Mouse (Mus musculus) midbrain, postnatal 0 days (tissue): ENCODE measurements around the gene Stk10. TPM values are rescaled to one million over a fixed set of nuclear protein-coding genes. Genes with fewer than 3 reads are reported as not detected.

Experiments
- ATAC-seq: fragments of 200-750 bp; cut with Nextera tagmentation; 2 replicates; pipeline ENCODE4 v1.8.0; 2017; ENCODE audit warnings: moderate number of reproducible peaks, mild to moderate bottlenecking, moderate TSS enrichment, moderate library complexity; ENCODE audit not compliant: low FRiP score
- DNase-seq: peaks from one replicate; pipeline ENCODE4 v3.0.0-alpha.2; 2015; ENCODE audit warnings: low spot score
- H3K27ac ChIP-seq: fragments of 300-500 bp; sonication (generic); 2 replicates; pipeline ENCODE4 v1.5.1; 2014; ENCODE audit warnings: low read depth, mild to moderate bottlenecking, low read length, mixed read lengths
- H3K27me3 ChIP-seq: fragments of 300-500 bp; sonication (generic); 2 replicates; pipeline ENCODE4 v1.6.1; 2014; ENCODE audit warnings: low read length, control low read depth, mixed read lengths; ENCODE audit not compliant: insufficient read depth
- H3K36me3 ChIP-seq: fragments of 300-500 bp; sonication (generic); 2 replicates; pipeline ENCODE4 v1.6.1; 2014; ENCODE audit warnings: low read length, control low read depth, mixed read lengths; ENCODE audit not compliant: insufficient read depth
- H3K4me1 ChIP-seq: fragments of 300-500 bp; sonication (generic); 2 replicates; pipeline ENCODE4 v1.6.1; 2014; ENCODE audit warnings: mild to moderate bottlenecking, control low read depth, antibody characterized with exemption, low read length, mixed read lengths; ENCODE audit not compliant: insufficient read depth
- H3K4me2 ChIP-seq: fragments of 300-500 bp; sonication (generic); 2 replicates; pipeline ENCODE4 v1.6.1; 2014; ENCODE audit warnings: low read depth, mild to moderate bottlenecking, low read length, mixed read lengths; ENCODE audit not compliant: poor library complexity, severe bottlenecking
- H3K4me3 ChIP-seq: fragments of 300-500 bp; sonication (generic); 2 replicates; pipeline ENCODE4 v1.5.1; 2014; ENCODE audit warnings: low read depth, mild to moderate bottlenecking, low read length, moderate library complexity
- H3K9ac ChIP-seq: fragments of 300-500 bp; sonication (generic); replicated peaks from 2 replicates; pipeline ENCODE4 v1.6.1; 2014; ENCODE audit warnings: mild to moderate bottlenecking, low read length, moderate library complexity, mixed read lengths; ENCODE audit not compliant: poor library complexity, severe bottlenecking
- H3K9me3 ChIP-seq: fragments of 300-500 bp; sonication (generic); 2 replicates; pipeline ENCODE4 v1.6.1; 2016; ENCODE audit warnings: low read length, control low read depth
- CTCF ChIP-seq: IDR thresholded peaks from 2 replicates; pipeline ENCODE4 v1.5.1; 2016; ENCODE audit warnings: antibody characterized with exemption, mild to moderate bottlenecking
- WGBS: fragments of 180-500 bp; shearing (Covaris S2); extraction: QIAGEN DNeasy Blood & Tissue Kit; methylation state at CpG from one replicate; pipeline ENCODE4 v1.1.7; 2014; 5-methylcytosine and 5-hydroxymethylcytosine counted together
- polyA plus RNA-seq: library from polyadenylated mRNA; unstranded; fragments of >200 nt; fragmentation: Nextera tagmentation; extraction: Ambion mirVana; gene quantifications from 2 replicates; pipeline ENCODE4 v1.2.1, GENCODE M21; 2015
- total RNA-seq: library from RNA; depleted of rRNA; stranded (reverse); fragments of >200 nt; gene quantifications from 2 replicates; pipeline ENCODE4 v1.2.3, GENCODE M21; 2014

Stk10 gene
- total and polyA plus RNA-seq, 2 experiments from 2014 or later = 0.99 to 9.4 TPM

- H3K27ac ChIP-seq = no peak overlapping the region
- no peaks in the 10 kb centered on the region for H3K36me3 ChIP-seq
- no peaks in the 10 kb centered on the region for H3K4me1 ChIP-seq
- TF ChIP-seq CTCF = no peak
- H3K4me2 ChIP-seq = no peak overlapping the region
- ATAC-seq = no peak
- DNase-seq = no peak
- H3K4me3 ChIP-seq = no peak overlapping the region
- no peaks in the 10 kb centered on the region for H3K27me3 ChIP-seq
- WGBS = 93% methylated on average over 6 of the region's 6 CpGs
- H3K9ac ChIP-seq = no peak overlapping the region
- H3K9me3 ChIP-seq = no peaks in the 10 kb centered on the region
These were observed 57.1 kb downstream of the Stk10 start for GRCm38 (mm10) chr11:32590205-32590604.

- 72% methylated on average over 12 of the region's 12 CpGs for WGBS
- DNase-seq (peak; percentile 77), ATAC-seq (peak; percentile 43; the same call in 1 of the 2 replicates)
- no peaks in the 10 kb centered on the region for H3K4me1 ChIP-seq
- H3K27ac ChIP-seq = no peak overlapping the region
- H3K27me3 ChIP-seq = no peaks in the 10 kb centered on the region
- no peaks in the 10 kb centered on the region for H3K36me3 ChIP-seq
- peak; percentile 58 for TF ChIP-seq CTCF
- no peaks in the 10 kb centered on the region for H3K9me3 ChIP-seq
- H3K4me3 ChIP-seq = no peak overlapping the region
- H3K4me2 ChIP-seq = no peak overlapping the region
- no peak overlapping the region for H3K9ac ChIP-seq
These were observed 59.1 kb downstream of the Stk10 start for GRCm38 (mm10) chr11:32591921-32592850.

- Histone ChIP-seq H3K9me3 (no peaks in the 10 kb centered on the region), H3K27ac (no peak overlapping the region), H3K4me3 (no peak overlapping the region), H3K27me3 (no peaks in the 10 kb centered on the region), H3K9ac (no peak overlapping the region), H3K36me3 (no peaks in the 10 kb centered on the region), H3K4me2 (no peak overlapping the region), H3K4me1 (no peaks in the 10 kb centered on the region)
- no peak for TF ChIP-seq CTCF
- WGBS = 83% methylated on average over 7 of the region's 7 CpGs
- DNase-seq (no peak), ATAC-seq (no peak)
These were observed 60.0 kb downstream of the Stk10 start for GRCm38 (mm10) chr11:32593081-32593480.

- peak; percentile 41 for TF ChIP-seq CTCF
- no peak for ATAC-seq
- DNase-seq = no peak
- Histone ChIP-seq H3K36me3 (peaks cover 3% of the 10 kb centered on the region; the same call in 1 of the 2 replicates), H3K9ac (no peak overlapping the region), H3K4me1 (no peaks in the 10 kb centered on the region), H3K27ac (no peak overlapping the region), H3K4me2 (no peak overlapping the region), H3K9me3 (no peaks in the 10 kb centered on the region), H3K27me3 (no peaks in the 10 kb centered on the region), H3K4me3 (no peak overlapping the region)
- 99% methylated on average over 4 of the region's 4 CpGs for WGBS
These were observed 61.0 kb downstream of the Stk10 start for GRCm38 (mm10) chr11:32594122-32594521.

- 87% methylated on average over 6 of the region's 6 CpGs for WGBS
- Histone ChIP-seq H3K9me3 (no peaks in the 10 kb centered on the region), H3K27ac (no peak overlapping the region), H3K4me3 (no peak overlapping the region), H3K4me2 (no peak overlapping the region), H3K4me1 (no peaks in the 10 kb centered on the region), H3K36me3 (peaks cover 3% of the 10 kb centered on the region; the same call in 1 of the 2 replicates), H3K27me3 (no peaks in the 10 kb centered on the region), H3K9ac (no peak overlapping the region)
- TF ChIP-seq CTCF = no peak
- ATAC-seq = no peak
- DNase-seq = no peak
These were observed 67.3 kb downstream of the Stk10 start for GRCm38 (mm10) chr11:32600371-32600770.
